Mouse (Mus musculus) frontal cortex, postnatal 25 days (tissue): ENCODE data around the gene Fgf3.

ENCODE experiments used
- DNase-seq, 2 experiments: peaks; one replicate each; pipeline ENCODE4 v3.0.0; 2022; ENCODE audit warnings: low spot score in 2 of 2

The Fgf3 gene

GRCm38 (mm10) chr7:144837891-144838488 lies at the start of gene Fgf3:
Gene Fgf3 (plus strand): TSS chr7:144838083.
- DNase-seq: no peak

- no peak for DNase-seq
Measured at GRCm38 (mm10) chr7:144788631-144789030, 49.3 kb upstream of the Fgf3 start.

DNA sequence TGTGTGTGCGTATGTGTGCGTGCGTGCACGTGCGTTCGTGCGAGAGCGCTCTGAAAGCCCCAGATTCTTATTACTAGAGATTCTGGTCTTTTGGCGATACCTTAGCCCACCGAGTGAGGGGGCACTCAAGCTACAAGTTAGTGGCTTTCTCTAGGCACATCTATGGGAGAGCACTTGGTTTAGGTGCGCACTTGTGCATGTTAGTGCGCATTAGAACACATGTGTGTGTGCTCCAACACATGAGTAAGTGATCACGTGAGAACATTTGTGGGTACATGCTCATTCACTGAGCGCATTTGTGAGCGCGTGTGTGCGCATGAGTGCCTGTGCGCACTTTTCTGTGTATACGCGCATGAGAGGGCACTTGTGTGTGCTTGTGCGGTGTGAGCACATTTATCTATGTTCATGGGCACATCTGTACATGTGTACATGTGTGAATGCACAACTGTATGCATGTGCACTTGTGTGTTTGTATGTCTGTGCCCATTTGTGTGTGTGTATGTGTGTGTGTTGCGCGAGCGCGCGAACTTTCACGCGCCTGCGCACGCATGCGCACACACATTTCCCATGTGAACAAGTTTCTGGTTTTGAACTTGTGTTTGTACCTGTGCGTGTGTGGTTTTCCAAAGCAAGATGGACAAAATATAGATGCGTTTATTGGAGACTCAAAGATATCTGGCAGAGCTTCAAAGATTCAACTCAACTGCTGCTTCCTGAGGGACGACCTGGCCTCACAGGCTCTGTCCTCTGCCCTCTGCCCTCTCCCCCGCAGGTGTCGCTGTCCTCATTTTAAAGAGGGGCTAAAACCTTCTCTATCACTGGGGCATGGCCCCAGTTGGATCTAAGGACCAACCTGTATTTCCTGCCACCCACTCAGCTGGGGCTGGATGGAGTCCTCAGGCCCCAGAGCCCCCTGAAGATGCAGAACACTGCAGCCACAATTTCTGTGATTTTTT lies 48.0 kb upstream of the Fgf3 start:
- DNase-seq: no peak

DNA sequence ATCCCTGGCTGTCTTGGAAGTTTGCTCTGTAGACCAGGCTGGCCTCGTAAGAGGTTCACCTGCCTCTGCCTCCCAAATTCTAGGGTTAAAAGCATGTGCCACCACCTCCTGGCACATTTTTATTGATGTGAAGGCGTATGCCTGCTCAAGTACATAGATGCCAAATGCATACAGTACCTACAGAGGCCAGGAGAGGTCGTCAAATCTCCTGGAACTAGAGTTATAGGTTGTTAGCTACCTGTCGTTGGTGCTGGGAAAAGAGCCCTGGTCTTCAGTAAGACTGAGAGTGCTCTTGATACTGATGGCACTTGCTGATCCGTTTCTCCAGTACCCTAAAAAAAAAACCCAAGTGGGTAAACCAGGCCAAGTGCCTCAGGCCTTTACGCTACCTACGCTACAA lies 46.5 kb upstream of the Fgf3 start:
- no peak for DNase-seq

DNA sequence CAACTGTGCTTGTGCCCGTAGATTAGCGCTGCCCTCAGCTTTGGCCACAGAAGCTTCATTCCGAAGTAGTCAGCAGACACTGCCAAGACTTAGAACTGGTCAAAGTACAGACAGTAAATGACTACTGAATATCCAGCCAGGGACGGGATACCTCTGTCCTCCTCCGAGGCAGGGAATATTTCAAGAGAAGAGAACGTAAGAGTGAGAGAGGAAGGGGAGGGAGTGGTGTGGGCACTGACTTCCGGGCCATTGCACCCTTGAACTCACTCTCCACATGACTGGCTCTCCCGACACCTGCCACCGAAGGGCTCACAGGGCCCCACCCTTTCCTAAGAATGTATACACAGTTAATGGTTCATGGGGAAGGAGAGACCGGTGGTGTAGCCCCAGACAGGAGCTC lies 44.6 kb upstream of the Fgf3 start:
- no peak for DNase-seq

DNA sequence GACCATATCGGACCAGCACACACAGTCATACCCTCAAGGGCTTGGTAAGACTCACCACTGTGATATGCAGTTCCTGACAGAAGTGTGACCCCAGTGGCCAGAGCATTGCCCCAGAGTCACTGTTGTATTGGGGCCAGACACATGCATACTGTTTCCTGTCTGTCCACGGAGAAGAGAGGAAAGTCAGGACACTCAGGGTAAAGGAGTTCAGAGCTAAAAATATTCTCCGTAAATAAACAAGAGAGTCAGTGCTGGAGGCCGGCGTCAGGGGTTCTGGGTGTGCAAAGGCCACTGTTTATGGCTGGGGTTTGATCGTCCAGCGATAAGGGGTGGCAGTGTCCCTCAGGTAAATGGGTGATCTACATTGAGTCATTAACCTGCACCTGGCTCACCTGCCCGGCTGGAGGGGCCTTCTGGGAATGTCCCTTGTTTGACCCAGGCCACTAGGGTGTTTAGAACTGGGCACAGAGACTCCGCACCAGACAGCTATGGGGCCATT lies 41.9 kb upstream of the Fgf3 start:
- no peak for DNase-seq

DNA sequence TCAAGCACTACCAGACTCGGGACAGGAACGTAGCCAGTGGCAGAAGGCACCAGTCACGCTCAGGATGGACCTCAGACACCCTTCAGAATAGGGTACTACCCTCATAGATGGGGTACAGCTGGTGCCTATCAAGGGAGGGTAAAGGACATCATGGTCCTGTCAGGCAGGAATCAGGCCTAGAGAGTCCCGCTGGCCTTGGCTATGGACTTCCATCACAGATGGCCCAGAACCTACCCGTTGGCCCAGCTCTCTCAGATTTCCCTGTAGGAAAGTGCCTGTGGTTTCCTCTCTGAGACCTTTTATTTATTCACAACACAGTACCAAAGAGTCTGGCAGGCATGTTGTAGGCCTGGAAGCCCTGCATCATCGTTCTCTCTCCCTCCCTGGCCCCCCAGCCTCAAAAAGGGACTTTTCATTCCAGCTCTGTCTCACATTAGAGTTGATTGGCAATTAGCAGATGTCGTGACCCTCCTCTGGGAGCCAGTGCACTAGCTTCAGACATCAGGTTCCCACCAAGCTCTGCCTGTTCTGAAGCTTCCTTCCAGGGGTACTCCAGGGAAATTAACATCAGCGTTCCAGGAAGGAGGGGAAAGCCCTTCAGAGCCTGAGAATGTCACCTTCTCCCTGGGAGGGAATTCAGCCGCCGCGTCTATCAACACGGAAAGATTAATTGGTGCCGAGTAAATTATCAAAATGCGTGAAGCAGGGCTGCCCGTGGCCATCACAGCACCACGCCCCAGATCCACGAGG lies 40.7 kb upstream of the Fgf3 start:
- DNase-seq: no peak

GRCm38 (mm10) chr7:144798471-144798870 lies 39.4 kb upstream of the Fgf3 start:
- peak in 1 of 2 experiments; percentile 9 for DNase-seq

GRCm38 (mm10) chr7:144807036-144807435 lies 30.8 kb upstream of the Fgf3 start:
- no peak for DNase-seq

DNA sequence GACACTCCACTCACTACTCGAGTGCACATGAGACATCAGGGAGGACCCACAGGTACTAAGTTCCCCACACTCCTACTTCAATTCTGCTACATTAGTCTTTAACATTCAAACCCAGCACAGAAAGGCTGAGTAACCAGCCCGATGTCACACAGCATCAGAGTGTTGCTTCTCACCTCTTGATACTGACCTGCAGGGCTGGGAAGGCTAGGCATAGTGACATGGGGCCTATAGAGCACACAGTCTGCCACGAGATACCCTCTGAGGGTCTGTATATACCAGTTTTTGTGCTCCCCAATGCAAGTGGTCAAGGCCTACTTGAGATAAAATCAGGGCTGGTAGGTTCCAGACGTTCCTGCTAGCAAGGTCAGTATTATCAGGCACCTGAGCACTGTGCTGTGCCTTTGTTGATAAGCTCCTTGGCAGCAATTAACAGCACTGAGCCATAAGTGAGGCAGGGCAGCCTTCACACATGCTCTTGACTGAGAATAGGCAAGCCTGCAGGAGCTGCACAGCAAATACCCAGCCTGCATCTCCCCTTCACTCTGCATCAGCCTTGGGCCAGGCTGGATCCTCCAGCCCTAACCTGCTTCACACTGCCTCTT lies 29.8 kb upstream of the Fgf3 start:
- DNase-seq: no peak

- DNase-seq: no peak
Measured at GRCm38 (mm10) chr7:144811521-144811920, 26.4 kb upstream of the Fgf3 start.

GRCm38 (mm10) chr7:144821901-144822300 lies 16.0 kb upstream of the Fgf3 start:
- no peak for DNase-seq

DNA sequence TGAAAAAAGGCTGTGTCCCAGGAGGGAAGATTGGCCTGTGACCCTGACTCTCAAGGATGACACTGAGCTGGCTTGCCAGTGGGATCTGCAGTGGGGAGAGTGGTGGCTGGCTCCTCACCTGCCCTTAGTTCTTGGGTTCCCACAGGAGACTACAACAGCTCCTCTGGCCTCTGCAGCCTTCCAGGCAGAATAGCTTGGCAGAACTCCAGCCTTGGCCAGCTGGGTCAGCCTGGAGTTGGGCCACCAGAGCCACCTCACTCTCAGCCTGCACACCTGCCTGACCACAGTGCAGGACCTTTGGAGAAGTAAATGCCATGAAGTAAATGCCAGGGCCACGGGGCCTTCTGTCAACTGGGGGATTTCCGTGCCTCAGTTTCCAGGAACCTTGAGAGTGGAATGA lies 13.9 kb upstream of the Fgf3 start:
- no peak for DNase-seq

GRCm38 (mm10) chr7:144828369-144828768 lies 9.5 kb upstream of the Fgf3 start:
- no peak for DNase-seq

DNA sequence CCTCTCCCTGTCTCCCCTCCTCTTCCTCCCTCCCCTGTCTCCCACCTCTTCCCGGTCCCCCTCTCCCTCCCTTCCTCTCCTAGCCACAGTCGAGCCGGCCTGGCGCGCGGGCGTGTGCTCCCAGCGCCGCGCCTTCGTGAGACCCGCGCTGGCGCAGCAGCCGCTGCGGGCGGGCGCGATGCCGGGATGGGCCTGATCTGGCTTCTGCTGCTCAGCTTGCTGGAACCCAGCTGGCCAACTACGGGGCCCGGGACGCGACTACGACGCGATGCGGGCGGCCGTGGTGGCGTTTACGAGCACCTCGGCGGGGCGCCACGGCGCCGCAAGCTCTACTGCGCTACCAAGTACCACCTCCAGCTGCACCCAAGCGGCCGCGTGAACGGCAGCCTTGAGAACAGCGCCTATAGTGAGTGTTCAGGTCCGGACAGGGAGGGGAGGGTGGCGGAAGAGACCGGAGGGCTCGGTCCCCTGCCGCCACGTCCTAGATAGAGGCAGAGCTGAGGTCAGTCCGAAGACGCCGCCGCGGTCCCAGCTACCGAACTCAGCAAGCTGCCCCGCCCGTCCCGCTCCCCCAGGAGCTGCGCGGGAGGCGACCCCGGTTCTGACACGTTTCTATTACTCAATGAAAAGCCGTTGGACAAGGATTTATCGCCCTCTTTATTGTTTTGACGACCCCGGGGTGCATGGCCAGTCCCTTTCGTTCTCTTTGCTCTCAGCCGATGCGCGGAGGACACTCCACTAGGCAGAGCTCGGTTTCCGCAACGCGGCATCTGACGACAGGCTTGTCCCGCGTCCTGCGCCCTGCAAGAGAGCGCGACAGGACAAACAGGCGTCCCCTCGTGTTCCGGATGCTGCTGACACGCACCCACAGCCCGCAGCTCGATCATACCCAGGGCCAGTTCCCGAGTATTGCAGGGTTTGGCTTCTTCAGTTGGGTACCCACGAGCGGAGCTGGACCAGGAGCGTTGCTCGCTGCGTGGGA lies 930 bp downstream of the Fgf3 start:
- DNase-seq: no peak

- no peak for DNase-seq
Measured at GRCm38 (mm10) chr7:144846158-144846557, 8.3 kb downstream of the Fgf3 start.

- no peak for DNase-seq
Measured at GRCm38 (mm10) chr7:144847067-144847466, 9.2 kb downstream of the Fgf3 start, which contains the start of gene Fgf4. Gene Fgf4 (plus strand): TSS chr7:144847367.

DNA sequence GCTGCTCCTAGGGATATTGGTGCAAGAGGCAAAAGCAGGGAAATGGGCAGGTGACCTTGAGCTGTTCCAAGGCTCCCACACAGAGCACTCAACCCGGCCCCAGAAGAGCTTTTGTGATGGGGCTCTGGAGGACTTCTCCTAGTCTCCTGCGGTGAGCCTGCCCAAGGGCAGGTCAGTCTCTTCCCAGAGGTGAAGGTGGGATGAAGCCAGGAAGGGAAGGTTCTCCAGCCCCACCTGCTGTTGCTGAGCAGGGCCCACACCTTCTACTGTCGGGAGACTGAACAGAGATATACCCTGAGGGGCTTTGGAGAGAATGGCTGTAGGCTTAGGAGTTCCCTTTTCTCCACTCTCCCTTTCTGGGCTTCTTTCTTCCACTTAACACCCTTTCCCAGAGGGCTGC lies 13.4 kb downstream of the Fgf3 start:
- DNase-seq: no peak

DNA sequence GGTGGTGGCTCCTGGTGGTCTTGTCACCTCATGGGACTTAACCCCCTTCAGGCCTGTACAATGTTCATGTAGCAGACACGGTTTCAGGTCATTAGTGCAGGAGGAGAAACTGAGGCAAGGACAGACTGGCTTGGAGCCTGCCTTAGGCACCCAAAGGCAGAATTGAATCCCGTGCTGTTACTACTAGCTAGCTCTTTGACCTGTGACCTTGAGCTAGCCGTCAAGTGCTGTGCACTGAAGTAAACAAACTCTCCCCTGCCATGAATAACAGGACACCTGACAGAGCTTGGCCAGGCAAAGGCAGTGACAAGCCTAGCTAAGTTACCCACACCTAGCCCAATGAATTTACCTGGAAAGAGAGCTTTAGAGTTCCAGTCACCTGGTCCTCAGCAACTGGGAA lies 17.1 kb downstream of the Fgf3 start:
- DNase-seq: no peak

DNA sequence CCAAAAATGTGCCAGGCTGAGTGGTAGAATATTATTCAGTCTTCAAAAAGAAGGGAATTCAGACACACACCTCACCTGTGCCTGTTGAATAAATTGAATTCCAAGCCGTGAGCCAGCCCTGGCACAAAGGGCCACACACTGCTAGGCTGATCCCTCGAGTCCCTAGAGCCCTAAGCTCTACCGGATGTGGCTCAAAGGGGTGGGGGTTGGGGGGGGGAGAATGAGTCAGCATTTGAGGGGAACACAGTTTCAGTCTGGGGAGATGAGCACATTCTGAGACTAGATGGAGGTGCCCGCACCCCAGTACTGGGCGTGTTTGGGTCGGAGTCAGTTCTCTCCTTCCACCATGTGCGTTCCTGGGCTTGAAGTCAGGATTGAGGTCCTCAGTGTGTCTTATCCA lies 19.3 kb downstream of the Fgf3 start:
- no peak for DNase-seq
